Mouse (Mus musculus): ENCODE results near the gene Ldhd. TPM values are rescaled to one million over a fixed set of nuclear protein-coding genes. Genes with fewer than 3 reads are reported as not detected.

Ldhd gene
- polyA plus RNA-seq, 1 experiment = 0.68 TPM

- DNase-seq (ENCODE audit: low read depth) = peak; percentile 80
- TF ChIP-seq POLR2A (IDR thresholded peaks at IDR 0.05; ENCODE audit: borderline replicate concordance, extremely low read depth, insufficient read depth, insufficient read length, poor library complexity, severe bottlenecking) = no peak
- peak; percentile 90 for TF ChIP-seq CTCF (IDR thresholded peaks at IDR 0.05; ENCODE audit: borderline replicate concordance, extremely low read depth, insufficient read depth, insufficient read length)
Observed at GRCm38 (mm10) chr8:111625694-111626527, 4.3 kb downstream of the Ldhd start.

GRCm38 (mm10) chr8:111624853-111625221 is 5.3 kb downstream of the Ldhd start:
- DNase-seq (ENCODE audit: low read depth) = no peak
- TF ChIP-seq CTCF (IDR thresholded peaks at IDR 0.05; ENCODE audit: borderline replicate concordance, extremely low read depth, insufficient read depth, insufficient read length) (no peak), POLR2A (IDR thresholded peaks at IDR 0.05; ENCODE audit: borderline replicate concordance, extremely low read depth, insufficient read depth, insufficient read length, poor library complexity, severe bottlenecking) (no peak)

- no peak for TF ChIP-seq POLR2A (IDR thresholded peaks at IDR 0.05; ENCODE audit: borderline replicate concordance, extremely low read depth, insufficient read depth, insufficient read length, poor library complexity, severe bottlenecking)
- no peak for TF ChIP-seq CTCF (IDR thresholded peaks at IDR 0.05; ENCODE audit: borderline replicate concordance, extremely low read depth, insufficient read depth, insufficient read length)
- peak; percentile 18 for DNase-seq (ENCODE audit: low read depth)
Observed at GRCm38 (mm10) chr8:111624081-111624852, 5.9 kb downstream of the Ldhd start.

GRCm38 (mm10) chr8:111622553-111622952 is 7.6 kb downstream of the Ldhd start:
- TF ChIP-seq CTCF (IDR thresholded peaks at IDR 0.05; ENCODE audit: borderline replicate concordance, extremely low read depth, insufficient read depth, insufficient read length) (no peak), POLR2A (IDR thresholded peaks at IDR 0.05; ENCODE audit: borderline replicate concordance, extremely low read depth, insufficient read depth, insufficient read length, poor library complexity, severe bottlenecking) (no peak)
- DNase-seq (ENCODE audit: low read depth) = no peak

GRCm38 (mm10) chr8:111622104-111622503 is 8.1 kb downstream of the Ldhd start:
- TF ChIP-seq CTCF (IDR thresholded peaks at IDR 0.05; ENCODE audit: borderline replicate concordance, extremely low read depth, insufficient read depth, insufficient read length) = no peak
- TF ChIP-seq POLR2A (IDR thresholded peaks at IDR 0.05; ENCODE audit: borderline replicate concordance, extremely low read depth, insufficient read depth, insufficient read length, poor library complexity, severe bottlenecking) = no peak
- no peak for DNase-seq (ENCODE audit: low read depth)

- TF ChIP-seq POLR2A (IDR thresholded peaks at IDR 0.05; ENCODE audit: borderline replicate concordance, extremely low read depth, insufficient read depth, insufficient read length, poor library complexity, severe bottlenecking) (no peak), CTCF (IDR thresholded peaks at IDR 0.05; ENCODE audit: borderline replicate concordance, extremely low read depth, insufficient read depth, insufficient read length) (no peak)
- no peak for DNase-seq (ENCODE audit: low read depth)
Observed at GRCm38 (mm10) chr8:111619936-111620335, 10.2 kb downstream of the Ldhd start.

DNA sequence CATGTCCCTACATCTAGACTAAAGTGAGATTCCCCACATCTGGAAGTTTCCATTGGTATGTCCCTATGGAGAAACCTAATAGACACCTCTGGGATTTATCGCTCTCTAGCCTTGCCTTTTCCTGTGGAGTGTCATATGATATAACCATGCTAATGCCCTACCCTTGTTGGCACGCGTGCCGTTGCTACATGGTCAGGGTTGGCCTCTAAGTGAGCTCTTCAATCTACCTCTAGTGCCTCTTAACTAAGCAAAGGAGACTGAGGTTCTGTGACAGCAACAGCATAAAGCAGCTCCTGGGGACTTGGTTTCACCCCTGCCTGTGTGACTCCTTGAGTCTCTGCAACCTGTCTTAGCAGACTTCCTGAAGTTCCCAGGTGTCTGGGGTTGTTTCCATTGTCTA is 11.9 kb downstream of the Ldhd start:
- DNase-seq (ENCODE audit: low read depth) = no peak
- no peak for TF ChIP-seq CTCF (IDR thresholded peaks at IDR 0.05; ENCODE audit: borderline replicate concordance, extremely low read depth, insufficient read depth, insufficient read length)
- TF ChIP-seq POLR2A (IDR thresholded peaks at IDR 0.05; ENCODE audit: borderline replicate concordance, extremely low read depth, insufficient read depth, insufficient read length, poor library complexity, severe bottlenecking) = no peak

GRCm38 (mm10) chr8:111617812-111618211 is 12.4 kb downstream of the Ldhd start:
- no peak for DNase-seq (ENCODE audit: low read depth)
- TF ChIP-seq POLR2A (IDR thresholded peaks at IDR 0.05; ENCODE audit: borderline replicate concordance, extremely low read depth, insufficient read depth, insufficient read length, poor library complexity, severe bottlenecking) (no peak), CTCF (IDR thresholded peaks at IDR 0.05; ENCODE audit: borderline replicate concordance, extremely low read depth, insufficient read depth, insufficient read length) (no peak)

DNA sequence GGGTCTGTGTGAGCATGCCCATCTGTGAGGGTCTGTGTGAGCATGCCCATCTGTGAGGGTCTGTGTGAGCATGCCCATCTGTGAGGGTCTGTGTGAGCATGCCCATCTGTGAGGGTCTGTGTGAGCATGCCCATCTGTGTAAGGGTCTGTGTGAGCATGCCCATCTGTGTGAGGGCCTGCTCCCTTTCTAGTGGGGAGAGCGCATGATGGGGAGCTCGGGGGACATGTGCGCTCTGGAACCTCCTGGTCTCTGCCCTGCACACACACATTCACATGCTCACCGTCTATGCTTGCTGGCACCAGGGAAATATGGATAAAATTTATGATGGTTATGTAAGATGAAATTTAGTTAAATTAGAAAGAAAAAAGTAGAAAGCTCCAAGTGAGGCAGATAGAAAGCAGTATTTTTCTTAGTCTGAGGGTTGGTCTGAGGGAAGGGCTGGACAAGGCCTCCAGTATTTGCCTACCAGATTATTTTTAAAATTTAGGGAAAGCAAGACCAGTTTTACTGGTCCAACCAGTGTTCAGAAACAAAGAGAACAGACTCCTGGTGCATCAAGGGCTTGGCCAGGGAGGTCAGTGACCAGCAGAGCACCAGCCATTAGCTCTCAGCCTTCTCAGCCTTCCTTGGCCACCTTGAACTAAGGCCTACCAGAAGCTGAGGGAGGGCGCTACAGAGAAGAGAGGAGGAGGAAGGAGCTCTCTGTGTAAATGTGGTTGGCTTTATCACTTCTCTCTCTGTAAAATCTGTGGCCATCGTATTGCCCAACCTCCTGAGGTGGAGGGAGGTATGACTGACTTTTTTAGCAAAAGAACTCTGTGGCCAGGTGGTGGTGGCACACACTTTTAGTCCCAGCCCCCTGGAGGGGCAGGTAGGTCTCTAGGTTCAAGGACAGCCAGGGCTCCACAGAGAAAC is 15.1 kb downstream of the Ldhd start:
- TF ChIP-seq POLR2A (IDR thresholded peaks at IDR 0.05; ENCODE audit: borderline replicate concordance, extremely low read depth, insufficient read depth, insufficient read length, poor library complexity, severe bottlenecking) = no peak
- TF ChIP-seq CTCF (IDR thresholded peaks at IDR 0.05; ENCODE audit: borderline replicate concordance, extremely low read depth, insufficient read depth, insufficient read length) = no peak

DNA sequence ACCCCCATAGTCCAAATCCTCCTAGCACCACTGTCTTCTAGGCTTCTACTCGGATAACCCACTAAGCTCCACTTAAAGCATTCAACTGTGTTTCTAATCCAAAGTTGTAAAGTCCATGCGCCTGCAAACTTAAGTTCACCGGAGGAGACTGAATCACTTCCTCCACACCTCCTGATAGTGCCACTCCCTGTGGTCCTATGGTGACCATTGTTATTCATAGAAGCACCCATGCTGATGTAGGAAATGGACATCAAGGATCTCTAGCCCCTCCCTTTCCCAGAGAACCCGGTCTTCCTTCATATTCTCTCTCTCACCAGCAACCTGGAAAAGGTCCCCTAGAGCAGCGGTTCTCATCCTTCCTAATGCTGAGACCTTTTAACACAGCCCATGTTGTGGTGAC is 17.0 kb downstream of the Ldhd start:
- TF ChIP-seq POLR2A (IDR thresholded peaks at IDR 0.05; ENCODE audit: borderline replicate concordance, extremely low read depth, insufficient read depth, insufficient read length, poor library complexity, severe bottlenecking) = no peak
- no peak for TF ChIP-seq CTCF (IDR thresholded peaks at IDR 0.05; ENCODE audit: borderline replicate concordance, extremely low read depth, insufficient read depth, insufficient read length)
- no peak for DNase-seq (ENCODE audit: low read depth)

More for the DNA sequence above, 15.1 kb downstream of the Ldhd start:
- DNase-seq (ENCODE audit: low read depth) = peak; percentile 53

GRCm38 (mm10) chr8:111607414-111607813 is 22.8 kb downstream of the Ldhd start:
- TF ChIP-seq CTCF (IDR thresholded peaks at IDR 0.05; ENCODE audit: borderline replicate concordance, extremely low read depth, insufficient read depth, insufficient read length) = no peak
- no peak for TF ChIP-seq POLR2A (IDR thresholded peaks at IDR 0.05; ENCODE audit: borderline replicate concordance, extremely low read depth, insufficient read depth, insufficient read length, poor library complexity, severe bottlenecking)
- DNase-seq (ENCODE audit: low read depth) = no peak
